Mouse (Mus musculus): ENCODE data around the gene Adh7. TPM values are rescaled to one million over a fixed set of nuclear protein-coding genes. Genes with fewer than 3 reads are reported as not detected.

Gene Adh7
- total and polyA plus RNA-seq, 3 experiments, result not detected

- Histone ChIP-seq H3K27ac (ENCODE audit: control insufficient read depth, low read depth, low read length) (no peak overlapping the region), H3K36me3 (ENCODE audit: control insufficient read depth in 1 of 2, insufficient read depth in 2 of 2, low read length in 2 of 2) (no peaks in the 10 kb centered on the region), H3K27me3 (ENCODE audit: control insufficient read depth in 1 of 2, insufficient read depth in 2 of 2, low read length in 2 of 2) (peaks cover 12% of the 10 kb centered on the region in 2 experiments), H3K4me3 (ENCODE audit: control insufficient read depth in 1 of 2, insufficient read depth in 1 of 2, low read depth in 2 of 2, low read length in 2 of 2) (no peak overlapping the region), H3K79me2 (ENCODE audit: control insufficient read depth, insufficient read depth, low read length, poor library complexity) (no peaks in the 10 kb centered on the region), H3K4me1 (ENCODE audit: control insufficient read depth in 1 of 2, insufficient read depth in 2 of 2, low read length in 2 of 2) (no peaks in the 10 kb centered on the region), H3K9me3 (replicated peaks; ENCODE audit: insufficient read depth, low read length) (no peaks in the 10 kb centered on the region), H3K9ac (ENCODE audit: control insufficient read depth, low read depth, low read length, poor library complexity, severe bottlenecking) (no peak overlapping the region)
- no peak for TF ChIP-seq CHD2 (IDR thresholded peaks at IDR 0.05; ENCODE audit: low read length)
- TF ChIP-seq POLR2A (IDR thresholded peaks at IDR 0.05; ENCODE audit: control insufficient read depth in 1 of 2, insufficient read depth in 1 of 2, low read depth in 1 of 2, low read length in 2 of 2, poor library complexity in 1 of 2), result no peak
- TF ChIP-seq ETS1 (IDR thresholded peaks at IDR 0.05; ENCODE audit: low read depth, low read length), result no peak
- TF ChIP-seq MAX (IDR thresholded peaks at IDR 0.05; ENCODE audit: low read length), result no peak
- no peak for TF ChIP-seq ZC3H11A (IDR thresholded peaks at IDR 0.05; ENCODE audit: low read depth, low read length)
- no peak for TF ChIP-seq NRF1 (IDR thresholded peaks at IDR 0.05; ENCODE audit: insufficient read depth, low read depth, low read length, poor library complexity, severe bottlenecking)
- TF ChIP-seq BHLHE40 (IDR thresholded peaks at IDR 0.05; ENCODE audit: borderline replicate concordance, low read depth, low read length), result no peak
- TF ChIP-seq ZKSCAN1 (IDR thresholded peaks at IDR 0.05; ENCODE audit: low read depth, low read length), result no peak
- no peak for TF ChIP-seq MAFK (IDR thresholded peaks at IDR 0.05; ENCODE audit: borderline replicate concordance, low read depth, low read length)
- TF ChIP-seq POLR2AphosphoS2 (IDR thresholded peaks at IDR 0.05; ENCODE audit: low read length), result no peak
- TF ChIP-seq MAZ (IDR thresholded peaks at IDR 0.05; ENCODE audit: low read depth, low read length), result no peak
- TF ChIP-seq TAL1 (IDR thresholded peaks at IDR 0.05; ENCODE audit: low read length), result no peak
- no peak for DNase-seq (ENCODE audit: low read depth, low spot score)
These were observed 10.2 kb downstream of the Adh7 start for GRCm38 (mm10) chr3:138227782-138228181.

GRCm38 (mm10) chr3:138229448-138229847 lies 11.9 kb downstream of the Adh7 start:
- Histone ChIP-seq H3K9me3 (replicated peaks; ENCODE audit: insufficient read depth, low read length) (no peaks in the 10 kb centered on the region), H3K9ac (ENCODE audit: control insufficient read depth, low read depth, low read length, poor library complexity, severe bottlenecking) (no peak overlapping the region), H3K79me2 (ENCODE audit: control insufficient read depth, insufficient read depth, low read length, poor library complexity) (no peaks in the 10 kb centered on the region), H3K27me3 (ENCODE audit: control insufficient read depth in 1 of 2, insufficient read depth in 2 of 2, low read length in 2 of 2) (peaks cover 12% of the 10 kb centered on the region in 2 experiments), H3K27ac (ENCODE audit: control insufficient read depth, low read depth, low read length) (no peak overlapping the region), H3K4me3 (ENCODE audit: control insufficient read depth in 1 of 2, insufficient read depth in 1 of 2, low read depth in 2 of 2, low read length in 2 of 2) (no peak overlapping the region), H3K4me1 (ENCODE audit: control insufficient read depth in 1 of 2, insufficient read depth in 2 of 2, low read length in 2 of 2) (no peaks in the 10 kb centered on the region), H3K36me3 (ENCODE audit: control insufficient read depth in 1 of 2, insufficient read depth in 2 of 2, low read length in 2 of 2) (no peaks in the 10 kb centered on the region)
- DNase-seq (ENCODE audit: low read depth, low spot score), result no peak
- no peak for TF ChIP-seq CHD2 (IDR thresholded peaks at IDR 0.05; ENCODE audit: low read length)
- no peak for TF ChIP-seq MXI1 (IDR thresholded peaks at IDR 0.05; ENCODE audit: low read depth, low read length)
- TF ChIP-seq USF1 (IDR thresholded peaks at IDR 0.05; ENCODE audit: low read depth, low read length), result no peak
- TF ChIP-seq MYC (IDR thresholded peaks at IDR 0.05; ENCODE audit: low read depth, low read length), result no peak
- no peak for TF ChIP-seq TAL1 (IDR thresholded peaks at IDR 0.05; ENCODE audit: low read length)
- no peak for TF ChIP-seq CHD1 (IDR thresholded peaks at IDR 0.05; ENCODE audit: low read depth, low read length)
- TF ChIP-seq HCFC1 (IDR thresholded peaks at IDR 0.05; ENCODE audit: low read depth, low read length), result no peak
- TF ChIP-seq TBP (IDR thresholded peaks at IDR 0.05; ENCODE audit: low read depth, low read length), result no peak
- no peak for TF ChIP-seq ETS1 (IDR thresholded peaks at IDR 0.05; ENCODE audit: low read depth, low read length)
- no peak for TF ChIP-seq ZC3H11A (IDR thresholded peaks at IDR 0.05; ENCODE audit: low read depth, low read length)
- no peak for TF ChIP-seq TCF12 (IDR thresholded peaks at IDR 0.05; ENCODE audit: low read depth, low read length)
- TF ChIP-seq SMC3 (IDR thresholded peaks at IDR 0.05; ENCODE audit: low read depth, low read length), result no peak
- TF ChIP-seq RCOR1 (IDR thresholded peaks at IDR 0.05; ENCODE audit: low read depth, low read length), result no peak
- TF ChIP-seq USF2 (IDR thresholded peaks at IDR 0.05; ENCODE audit: borderline replicate concordance in 1 of 2, insufficient read depth in 1 of 2, low read depth in 1 of 2, low read length in 2 of 2), result no peak
- no peak for TF ChIP-seq NELFE (IDR thresholded peaks at IDR 0.05; ENCODE audit: low read depth, low read length)
- no peak for TF ChIP-seq JUND (IDR thresholded peaks at IDR 0.05; ENCODE audit: low read depth, low read length)
- no peak for TF ChIP-seq POLR2AphosphoS5 (IDR thresholded peaks at IDR 0.05; ENCODE audit: borderline replicate concordance, low read depth, low read length)
- TF ChIP-seq MYB (IDR thresholded peaks at IDR 0.05; ENCODE audit: low read depth, low read length), result no peak
- TF ChIP-seq GATA1 (IDR thresholded peaks at IDR 0.05; ENCODE audit: low read depth, low read length), result no peak
- TF ChIP-seq GABPA (IDR thresholded peaks at IDR 0.05; ENCODE audit: low read depth, low read length), result no peak
